Mouse (Mus musculus) midbrain, embryonic 11.5 days (tissue): ENCODE results near the gene Foxk1. TPM values are rescaled to one million over a fixed set of nuclear protein-coding genes. Genes with fewer than 3 reads are reported as not detected.

Experiments
- ATAC-seq: fragments of 200-750 bp; cut with Nextera tagmentation; 2 replicates; pipeline ENCODE4 v1.8.0; 2017; ENCODE audit warnings: moderate TSS enrichment, moderate library complexity; ENCODE audit not compliant: low FRiP score
- DNase-seq: peaks from one replicate; pipeline ENCODE4 v3.0.0; 2015; ENCODE audit warnings: low spot score; ENCODE audit errors: missing footprints
- H3K27ac ChIP-seq: fragments of 300-500 bp; sonication (generic); 2 replicates; pipeline ENCODE4 v1.5.1; 2014; ENCODE audit warnings: low read depth, low read length
- H3K27me3 ChIP-seq: fragments of 300-500 bp; sonication (generic); 2 replicates; pipeline ENCODE4 v1.6.1; 2014; ENCODE audit warnings: mild to moderate bottlenecking, low read length, moderate library complexity, mixed read lengths; ENCODE audit not compliant: control insufficient read depth, insufficient read depth
- H3K36me3 ChIP-seq: fragments of 300-500 bp; sonication (generic); 2 replicates; pipeline ENCODE4 v1.6.1; 2014; ENCODE audit warnings: mild to moderate bottlenecking, low read length, moderate library complexity, mixed read lengths; ENCODE audit not compliant: control insufficient read depth, insufficient read depth
- H3K4me1 ChIP-seq: fragments of 300-500 bp; sonication (generic); 2 replicates; pipeline ENCODE4 v1.6.1; 2014; ENCODE audit warnings: low read length; ENCODE audit not compliant: control insufficient read depth, insufficient read depth
- H3K4me2 ChIP-seq: fragments of 300-500 bp; sonication (generic); 2 replicates; pipeline ENCODE4 v1.6.1; 2014; ENCODE audit warnings: mild to moderate bottlenecking, moderate library complexity
- H3K4me3 ChIP-seq: fragments of 300-500 bp; sonication (generic); 2 replicates; pipeline ENCODE4 v1.5.1; 2014; ENCODE audit warnings: low read depth, low read length
- H3K9ac ChIP-seq: fragments of 300-500 bp; sonication (generic); 2 replicates; pipeline ENCODE4 v1.6.1; 2014; ENCODE audit warnings: low read length
- H3K9me3 ChIP-seq: fragments of 300-500 bp; sonication (generic); 2 replicates; pipeline ENCODE4 v1.6.1; 2016; ENCODE audit warnings: low read length; ENCODE audit not compliant: control insufficient read depth
- WGBS: fragments of 180-500 bp; shearing (Covaris S2); extraction: QIAGEN DNeasy Blood & Tissue Kit; methylation state at CpG from one replicate; pipeline ENCODE4 v1.1.7; 2014; 5-methylcytosine and 5-hydroxymethylcytosine counted together
- polyA plus RNA-seq: library from polyadenylated mRNA; unstranded; fragments of >200 nt; fragmentation: Nextera tagmentation; extraction: Ambion mirVana; gene quantifications from 2 replicates; pipeline ENCODE4 v1.2.1, GENCODE M21; 2014

Gene Foxk1
- polyA plus RNA-seq, 1 experiment from 2014 or later, result 4.0 TPM

DNA sequence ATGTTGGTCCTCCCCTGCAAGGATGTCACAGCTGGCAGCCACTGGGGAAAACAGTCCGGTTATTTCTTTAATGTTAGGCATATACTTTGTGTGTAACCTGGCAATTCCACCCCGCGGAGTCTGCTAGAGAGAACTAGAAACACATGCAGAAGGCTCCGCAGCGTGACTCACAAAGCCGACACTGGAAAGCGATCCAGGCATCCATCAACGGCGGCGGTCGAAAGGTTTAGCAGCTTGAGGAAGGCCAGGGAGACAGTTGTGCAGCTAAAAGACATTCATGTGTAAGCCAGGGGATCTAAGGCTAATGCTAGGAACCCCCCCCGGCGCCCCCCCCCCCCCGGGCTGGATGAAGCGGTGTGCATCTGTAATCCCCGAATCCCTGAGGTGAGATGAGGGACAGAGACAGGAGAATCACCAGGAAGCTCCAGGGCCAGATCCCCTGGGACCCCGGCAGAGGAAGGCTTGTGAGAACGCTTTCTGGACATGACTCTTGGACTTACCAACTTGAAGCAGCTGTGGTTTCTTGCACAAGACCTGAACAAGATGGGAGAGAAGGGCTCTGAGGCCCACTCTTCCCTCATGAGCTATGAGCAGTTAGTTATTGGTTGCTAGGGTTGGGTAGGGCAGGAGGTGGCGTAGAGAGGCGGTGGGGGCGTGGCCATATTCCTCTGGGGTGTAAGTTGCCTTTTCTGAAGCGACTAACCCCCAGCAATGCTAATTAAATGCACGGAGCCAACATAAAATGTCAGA lies 16.2 kb upstream of the Foxk1 start:
- ATAC-seq (0 out of 2 replicates have a peak, but pooled peaks have one; percentile 40), DNase-seq (peak; percentile 91)
- no peaks in the 10 kb centered on the region for H3K27me3 ChIP-seq
- H3K4me2 ChIP-seq, result peak overlapping the region; percentile 14; the same call in 1 of the 2 replicates
- no peak overlapping the region for H3K4me3 ChIP-seq
- WGBS, result 25% methylated on average over 23 of the region's 23 CpGs
- peak overlapping the region; percentile 39; the same call in 1 of the 2 replicates for H3K9ac ChIP-seq
- peaks cover 30% of the 10 kb centered on the region for H3K4me1 ChIP-seq
- H3K9me3 ChIP-seq, result no peaks in the 10 kb centered on the region
- H3K36me3 ChIP-seq, result no peaks in the 10 kb centered on the region
- H3K27ac ChIP-seq, result peak overlapping the region; percentile 6; the same call in 1 of the 2 replicates

- no peak overlapping the region for H3K4me2 ChIP-seq
- 22% methylated on average over 6 of the region's 6 CpGs for WGBS
- no peaks in the 10 kb centered on the region for H3K36me3 ChIP-seq
- H3K4me1 ChIP-seq, result peaks cover 32% of the 10 kb centered on the region
- peak overlapping the region; percentile 75 for H3K27ac ChIP-seq
- H3K4me3 ChIP-seq, result no peak overlapping the region
- no peaks in the 10 kb centered on the region for H3K27me3 ChIP-seq
- H3K9ac ChIP-seq, result peak overlapping the region; percentile 52; the same call in 1 of the 2 replicates
- ATAC-seq (peak; percentile 50), DNase-seq (peak; percentile 93)
- H3K9me3 ChIP-seq, result no peaks in the 10 kb centered on the region
Measured at GRCm38 (mm10) chr5:142386329-142386728, 15.0 kb upstream of the Foxk1 start.

- Histone ChIP-seq H3K4me3 (no peak overlapping the region), H3K9ac (peak overlapping the region; percentile 52; the same call in 1 of the 2 replicates), H3K27me3 (no peaks in the 10 kb centered on the region), H3K9me3 (no peaks in the 10 kb centered on the region), H3K27ac (peak overlapping the region; percentile 75), H3K4me2 (no peak overlapping the region), H3K36me3 (no peaks in the 10 kb centered on the region), H3K4me1 (peaks cover 39% of the 10 kb centered on the region)
- DNase-seq (peak; percentile 94), ATAC-seq (peak; percentile 80)
- WGBS, result 32% methylated on average over 17 of the region's 17 CpGs
Measured at GRCm38 (mm10) chr5:142386784-142387680, 14.3 kb upstream of the Foxk1 start.

GRCm38 (mm10) chr5:142387716-142388115 lies 13.6 kb upstream of the Foxk1 start:
- H3K27me3 ChIP-seq, result no peaks in the 10 kb centered on the region
- no peak for ATAC-seq
- no peak overlapping the region for H3K4me2 ChIP-seq
- no peak overlapping the region; the same call in 1 of the 2 replicates for H3K27ac ChIP-seq
- no peak overlapping the region for H3K9ac ChIP-seq
- H3K9me3 ChIP-seq, result no peaks in the 10 kb centered on the region
- peaks cover 41% of the 10 kb centered on the region for H3K4me1 ChIP-seq
- H3K36me3 ChIP-seq, result no peaks in the 10 kb centered on the region
- WGBS, result 78% methylated on average over 4 of the region's 4 CpGs
- H3K4me3 ChIP-seq, result no peak overlapping the region
- DNase-seq, result no peak

DNA sequence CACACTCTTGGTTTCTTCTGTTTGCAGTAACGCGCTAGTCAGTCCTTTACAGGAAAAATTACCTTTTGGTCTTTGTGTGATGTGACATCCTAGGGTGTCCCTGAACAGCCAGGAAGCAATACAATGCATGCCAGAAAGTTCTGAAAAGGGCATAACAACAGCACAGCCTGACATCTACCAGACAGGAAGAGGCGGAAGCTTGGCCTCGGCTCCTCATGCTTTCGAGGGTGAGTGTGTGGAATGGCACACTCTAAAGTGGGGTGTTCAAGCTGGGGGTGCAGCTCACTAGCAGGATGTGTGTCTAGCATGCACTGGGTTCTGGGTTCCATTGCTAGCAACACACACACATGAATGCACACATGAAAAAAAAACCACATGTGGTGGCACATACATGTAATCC lies 9.6 kb upstream of the Foxk1 start:
- Histone ChIP-seq H3K4me1 (peaks cover 29% of the 10 kb centered on the region), H3K27ac (peak overlapping the region; percentile 32; the same call in 1 of the 2 replicates), H3K27me3 (no peaks in the 10 kb centered on the region), H3K4me3 (no peak overlapping the region), H3K4me2 (no peak overlapping the region), H3K36me3 (no peaks in the 10 kb centered on the region), H3K9me3 (no peaks in the 10 kb centered on the region), H3K9ac (no peak overlapping the region)
- DNase-seq (no peak), ATAC-seq (no peak)
- WGBS, result 75% methylated on average over 5 of the region's 5 CpGs

- Histone ChIP-seq H3K4me3 (no peak overlapping the region), H3K4me1 (peaks cover 23% of the 10 kb centered on the region), H3K36me3 (no peaks in the 10 kb centered on the region), H3K27me3 (no peaks in the 10 kb centered on the region), H3K27ac (peak overlapping the region; percentile 67), H3K9ac (no peak overlapping the region), H3K9me3 (no peaks in the 10 kb centered on the region), H3K4me2 (no peak overlapping the region)
- ATAC-seq, result no peak
- WGBS, result 95% methylated on average over 6 of the region's 6 CpGs
- DNase-seq, result no peak
Measured at GRCm38 (mm10) chr5:142394602-142395252, 6.6 kb upstream of the Foxk1 start.

DNA sequence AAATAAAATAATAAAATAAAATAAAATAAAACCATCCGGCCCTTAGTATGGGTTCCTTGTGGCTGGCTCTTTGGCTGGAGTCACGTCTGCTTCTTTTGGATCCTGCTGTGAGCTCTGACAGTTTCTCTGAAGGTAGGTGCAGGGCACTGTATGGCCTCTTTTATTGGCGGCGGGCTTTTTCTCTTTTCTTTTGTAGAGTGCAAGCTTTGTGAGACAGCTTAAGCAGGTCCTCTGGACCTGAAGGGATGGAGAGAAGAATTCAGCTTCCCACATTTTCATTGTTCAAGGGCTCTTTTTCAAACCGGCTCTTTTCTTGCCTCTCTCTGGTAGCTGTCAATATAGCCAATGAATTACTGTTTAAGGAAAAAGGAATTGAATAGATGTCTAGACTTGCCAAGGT lies 5.4 kb upstream of the Foxk1 start:
- Histone ChIP-seq H3K27me3 (no peaks in the 10 kb centered on the region), H3K36me3 (no peaks in the 10 kb centered on the region), H3K9ac (no peak overlapping the region), H3K9me3 (no peaks in the 10 kb centered on the region), H3K27ac (peak overlapping the region; percentile 67), H3K4me1 (peaks cover 30% of the 10 kb centered on the region), H3K4me2 (no peak overlapping the region), H3K4me3 (no peak overlapping the region)
- peak; percentile 59 for ATAC-seq
- no peak for DNase-seq
- WGBS, result 18% methylated on average over 5 of the region's 5 CpGs

- Histone ChIP-seq H3K27me3 (no peaks in the 10 kb centered on the region), H3K9ac (peak overlapping the region; percentile 61), H3K36me3 (no peaks in the 10 kb centered on the region), H3K27ac (peak overlapping the region; percentile 30), H3K4me2 (peak overlapping the region; percentile 89), H3K9me3 (no peaks in the 10 kb centered on the region), H3K4me1 (peaks cover 36% of the 10 kb centered on the region), H3K4me3 (peak overlapping the region; percentile 98; the same call in 1 of the 2 replicates)
- DNase-seq (peak; percentile 92), ATAC-seq (no peak)
- WGBS, result 29% methylated on average over 17 of the region's 17 CpGs
Measured at GRCm38 (mm10) chr5:142400181-142400883, 965 bp upstream of the Foxk1 start.
